Mouse (Mus musculus): Measurements from ENCODE around the gene 0610037L13Rik. TPM values are rescaled to one million over a fixed set of nuclear protein-coding genes. Genes with fewer than 3 reads are reported as not detected.

0610037L13Rik gene
- polyA plus RNA-seq, 1 experiment from 2014 or later, result 135 TPM

DNA sequence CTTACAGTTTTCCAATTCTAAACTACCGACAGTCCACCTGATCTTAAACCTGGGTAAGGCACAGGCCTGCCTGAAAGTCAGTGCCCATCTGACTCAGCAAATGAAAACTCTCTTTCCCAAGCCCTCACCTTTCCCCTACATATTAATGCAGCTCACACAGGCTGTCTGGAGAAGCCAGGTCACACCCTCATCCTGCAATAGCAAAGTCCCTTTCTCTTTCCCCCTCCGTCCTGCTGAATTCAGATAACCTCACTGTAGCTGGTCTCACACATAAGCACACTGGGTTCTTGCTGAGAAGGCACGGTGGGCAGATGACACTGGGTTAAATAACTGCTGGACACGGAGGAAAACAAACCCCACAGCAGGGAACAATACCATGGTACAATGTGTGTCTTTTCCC, 32.3 kb downstream of the 0610037L13Rik start:
- no peak overlapping the region for H3K4me3 ChIP-seq (ENCODE audit: low read depth, low read length)
- H3K9ac ChIP-seq (replicated peaks; ENCODE audit: low read length), result no peak overlapping the region
- 64% methylated on average over 4 of the region's 4 CpGs for WGBS
- no peaks in the 10 kb centered on the region for H3K4me1 ChIP-seq (ENCODE audit: control insufficient read depth, insufficient read depth, low read length)
- DNase-seq (ENCODE audit: low spot score) (no peak), ATAC-seq (replicated peaks; ENCODE audit: insufficient number of reproducible peaks, low FRiP score, low TSS enrichment, low read depth) (no peak)
- no peaks in the 10 kb centered on the region for H3K36me3 ChIP-seq (replicated peaks; ENCODE audit: control insufficient read depth, insufficient read depth, low read depth, low read length)
- H3K4me2 ChIP-seq (ENCODE audit: low read depth, low read length), result no peak overlapping the region
- H3K27ac ChIP-seq (replicated peaks; ENCODE audit: low read depth, low read length), result no peak overlapping the region
- H3K9me3 ChIP-seq (replicated peaks; ENCODE audit: control insufficient read depth, low read length), result no peaks in the 10 kb centered on the region
- H3K27me3 ChIP-seq (ENCODE audit: control insufficient read depth, insufficient read depth, low read length), result no peaks in the 10 kb centered on the region

DNA sequence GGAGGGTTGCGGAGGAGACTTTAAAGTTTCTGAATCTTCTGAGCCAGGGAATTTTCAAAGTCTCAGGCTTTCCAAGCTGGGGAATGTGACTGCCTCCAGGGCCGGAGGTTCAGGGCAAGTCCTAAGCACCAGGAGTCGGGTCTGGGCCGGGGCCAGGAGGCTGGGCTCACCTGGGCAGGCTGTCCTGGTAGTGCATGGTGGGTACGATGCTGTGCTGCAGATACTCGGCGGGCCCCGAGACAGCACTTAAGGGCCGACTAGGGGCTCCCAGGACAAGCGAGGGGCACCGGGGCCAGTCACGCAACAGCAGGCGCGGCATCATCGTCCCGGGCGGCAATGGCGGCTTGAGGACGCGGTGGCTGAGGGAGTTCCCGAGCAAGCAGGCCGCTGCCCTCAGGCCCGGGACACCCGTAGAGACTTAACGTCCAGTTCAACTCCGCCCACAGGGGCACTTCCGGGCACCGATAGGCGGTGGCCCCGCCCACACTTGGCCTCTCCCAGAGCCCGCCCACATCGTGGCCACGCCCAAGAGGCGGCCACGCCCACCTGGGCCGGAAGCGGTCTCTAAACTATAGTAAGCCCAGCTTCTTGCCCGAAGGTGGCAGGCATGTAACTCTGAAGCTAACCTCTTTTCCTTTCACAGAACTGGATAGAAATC, 33.7 kb downstream of the 0610037L13Rik start, which contains the start of gene Cpt2:
Cpt2 (minus strand) TSS at position 466 of the 658 bp plus-strand sequence.
- H3K4me3 ChIP-seq (ENCODE audit: low read depth, low read length), result peak within 1 kb of the TSS; percentile 79
- H3K36me3 ChIP-seq (replicated peaks; ENCODE audit: control insufficient read depth, insufficient read depth, low read depth, low read length), result no peaks in the 10 kb centered on the region
- no peaks in the 10 kb centered on the region for H3K4me1 ChIP-seq (ENCODE audit: control insufficient read depth, insufficient read depth, low read length)
- DNase-seq (ENCODE audit: low spot score) (peak; percentile 97), ATAC-seq (replicated peaks; ENCODE audit: insufficient number of reproducible peaks, low FRiP score, low TSS enrichment, low read depth) (peak; percentile 90)
- no peaks in the 10 kb centered on the region for H3K9me3 ChIP-seq (replicated peaks; ENCODE audit: control insufficient read depth, low read length)
- peak within 1 kb of the TSS; percentile 89 for H3K9ac ChIP-seq (replicated peaks; ENCODE audit: low read length)
- peak within 1 kb of the TSS; percentile 59; the same call in 1 of the 2 replicates for H3K27ac ChIP-seq (replicated peaks; ENCODE audit: low read depth, low read length)
- peak within 1 kb of the TSS; percentile 87 for H3K4me2 ChIP-seq (ENCODE audit: low read depth, low read length)
- 2% methylated on average over 35 of the region's 38 CpGs for WGBS
- no peaks in the 10 kb centered on the region for H3K27me3 ChIP-seq (ENCODE audit: control insufficient read depth, insufficient read depth, low read length)

DNA sequence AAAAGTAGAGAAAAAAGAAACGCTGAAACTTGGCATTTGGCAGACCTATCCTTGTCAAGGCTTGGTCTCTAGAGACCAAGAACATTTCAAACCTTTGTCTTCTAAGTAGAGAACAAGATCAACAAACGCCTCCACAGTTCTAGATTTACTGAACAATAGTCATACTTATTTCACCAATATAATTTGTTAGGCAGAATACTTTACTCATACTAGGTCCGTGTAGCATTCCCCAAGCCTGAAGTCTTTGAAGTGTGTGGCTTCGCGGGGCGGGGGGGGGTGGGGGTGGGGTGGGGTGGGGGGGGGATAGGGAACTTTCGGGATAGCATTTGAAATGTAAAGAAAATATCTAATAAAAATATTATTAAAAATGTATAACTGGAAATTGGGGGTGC, 34.2 kb downstream of the 0610037L13Rik start:
- Histone ChIP-seq H3K27ac (replicated peaks; ENCODE audit: low read depth, low read length) (no peak overlapping the region), H3K4me2 (ENCODE audit: low read depth, low read length) (peak overlapping the region; percentile 87)
- WGBS, result 45% methylated on average over 7 of the region's 7 CpGs

DNA sequence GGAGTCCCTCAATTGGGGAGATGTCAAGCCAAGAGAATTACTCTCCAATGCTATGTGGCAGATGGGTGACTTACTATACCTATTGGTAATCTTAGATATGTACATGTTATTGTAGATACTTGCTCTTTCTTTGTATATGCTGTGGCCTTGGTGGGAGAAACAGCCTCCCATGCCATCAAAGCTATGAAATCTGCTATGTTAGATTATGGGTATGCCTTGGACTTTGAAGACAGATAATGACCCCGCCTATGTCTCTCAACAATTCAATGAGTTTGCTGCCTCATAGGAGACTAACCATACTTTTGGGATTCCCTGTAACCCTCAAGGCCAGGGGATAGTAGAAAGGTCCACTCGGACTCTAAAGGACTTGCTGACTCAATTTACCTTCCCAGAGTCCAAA, 38.7 kb downstream of the 0610037L13Rik start:
- Histone ChIP-seq H3K4me3 (ENCODE audit: low read depth, low read length) (no peak overlapping the region), H3K36me3 (replicated peaks; ENCODE audit: control insufficient read depth, insufficient read depth, low read depth, low read length) (no peaks in the 10 kb centered on the region), H3K4me1 (ENCODE audit: control insufficient read depth, insufficient read depth, low read length) (no peaks in the 10 kb centered on the region), H3K4me2 (ENCODE audit: low read depth, low read length) (no peak overlapping the region), H3K27me3 (ENCODE audit: control insufficient read depth, insufficient read depth, low read length) (no peaks in the 10 kb centered on the region), H3K9me3 (replicated peaks; ENCODE audit: control insufficient read depth, low read length) (no peaks in the 10 kb centered on the region), H3K27ac (replicated peaks; ENCODE audit: low read depth, low read length) (no peak overlapping the region), H3K9ac (replicated peaks; ENCODE audit: low read length) (no peak overlapping the region)
- 76% methylated on average over 2 of the region's 2 CpGs for WGBS
- DNase-seq (ENCODE audit: low spot score) (no peak), ATAC-seq (replicated peaks; ENCODE audit: insufficient number of reproducible peaks, low FRiP score, low TSS enrichment, low read depth) (no peak)

More for the DNA sequence above, 34.2 kb downstream of the 0610037L13Rik start:
- Histone ChIP-seq H3K4me1 (ENCODE audit: control insufficient read depth, insufficient read depth, low read length) (no peaks in the 10 kb centered on the region), H3K4me3 (ENCODE audit: low read depth, low read length) (peak overlapping the region; percentile 79), H3K27me3 (ENCODE audit: control insufficient read depth, insufficient read depth, low read length) (no peaks in the 10 kb centered on the region), H3K36me3 (replicated peaks; ENCODE audit: control insufficient read depth, insufficient read depth, low read depth, low read length) (no peaks in the 10 kb centered on the region), H3K9ac (replicated peaks; ENCODE audit: low read length) (peak overlapping the region; percentile 89; the same call in 1 of the 2 replicates), H3K9me3 (replicated peaks; ENCODE audit: control insufficient read depth, low read length) (no peaks in the 10 kb centered on the region)
- no peak for DNase-seq (ENCODE audit: low spot score)
- peak; percentile 58 for ATAC-seq (replicated peaks; ENCODE audit: insufficient number of reproducible peaks, low FRiP score, low TSS enrichment, low read depth)

DNA sequence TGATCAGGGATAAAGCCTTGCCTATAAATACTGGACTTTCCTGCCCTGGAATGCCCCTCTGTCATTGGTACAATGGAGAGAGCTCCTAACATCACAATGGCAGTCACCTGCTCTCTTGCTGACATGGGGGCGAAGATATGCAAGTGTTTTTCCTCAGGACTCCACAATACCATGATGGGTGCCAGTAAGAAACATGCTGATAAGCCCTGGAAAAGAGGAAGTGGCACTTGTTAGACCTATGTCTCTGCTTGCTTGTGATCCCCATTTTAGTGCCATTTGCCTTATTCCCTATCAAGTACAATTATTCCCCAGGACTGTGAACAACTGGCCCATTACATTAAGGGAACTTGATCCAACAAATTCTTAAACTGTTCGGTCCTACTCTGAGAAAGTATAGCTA, 39.1 kb downstream of the 0610037L13Rik start:
- Histone ChIP-seq H3K4me1 (ENCODE audit: control insufficient read depth, insufficient read depth, low read length) (no peaks in the 10 kb centered on the region), H3K27ac (replicated peaks; ENCODE audit: low read depth, low read length) (no peak overlapping the region), H3K9me3 (replicated peaks; ENCODE audit: control insufficient read depth, low read length) (no peaks in the 10 kb centered on the region), H3K27me3 (ENCODE audit: control insufficient read depth, insufficient read depth, low read length) (no peaks in the 10 kb centered on the region), H3K36me3 (replicated peaks; ENCODE audit: control insufficient read depth, insufficient read depth, low read depth, low read length) (no peaks in the 10 kb centered on the region), H3K9ac (replicated peaks; ENCODE audit: low read length) (no peak overlapping the region), H3K4me3 (ENCODE audit: low read depth, low read length) (no peak overlapping the region), H3K4me2 (ENCODE audit: low read depth, low read length) (no peak overlapping the region)
- WGBS, result 77% methylated on average over 2 of the region's 2 CpGs
- DNase-seq (ENCODE audit: low spot score) (no peak), ATAC-seq (replicated peaks; ENCODE audit: insufficient number of reproducible peaks, low FRiP score, low TSS enrichment, low read depth) (no peak)

DNA sequence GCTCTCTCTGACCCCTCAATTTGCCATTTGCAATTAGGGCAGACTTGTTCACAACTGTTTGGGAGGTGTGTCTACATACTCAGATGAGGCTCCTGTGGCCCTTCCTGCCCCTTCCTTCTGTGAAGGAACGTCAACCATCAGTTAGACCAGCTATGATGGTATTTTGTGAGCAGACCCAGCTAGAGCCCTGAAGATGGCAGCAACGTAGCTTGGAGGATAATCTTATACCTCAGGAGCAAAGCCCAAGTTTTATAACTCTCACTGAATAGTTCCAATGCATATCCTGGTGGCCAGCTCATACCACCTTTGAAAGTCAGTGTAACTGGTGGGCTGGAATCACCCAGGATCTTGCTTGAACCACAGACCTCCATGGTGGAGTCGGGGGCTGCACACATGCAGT, 41.8 kb downstream of the 0610037L13Rik start:
- no peaks in the 10 kb centered on the region for H3K27me3 ChIP-seq (ENCODE audit: control insufficient read depth, insufficient read depth, low read length)
- H3K4me3 ChIP-seq (ENCODE audit: low read depth, low read length), result no peak overlapping the region
- H3K4me1 ChIP-seq (ENCODE audit: control insufficient read depth, insufficient read depth, low read length), result no peaks in the 10 kb centered on the region
- ATAC-seq (replicated peaks; ENCODE audit: insufficient number of reproducible peaks, low FRiP score, low TSS enrichment, low read depth), result no peak
- H3K4me2 ChIP-seq (ENCODE audit: low read depth, low read length), result no peak overlapping the region
- DNase-seq (ENCODE audit: low spot score), result no peak
- H3K27ac ChIP-seq (replicated peaks; ENCODE audit: low read depth, low read length), result no peak overlapping the region
- H3K9ac ChIP-seq (replicated peaks; ENCODE audit: low read length), result no peak overlapping the region
- no peaks in the 10 kb centered on the region for H3K9me3 ChIP-seq (replicated peaks; ENCODE audit: control insufficient read depth, low read length)
- H3K36me3 ChIP-seq (replicated peaks; ENCODE audit: control insufficient read depth, insufficient read depth, low read depth, low read length), result no peaks in the 10 kb centered on the region
- 74% methylated on average over 3 of the region's 3 CpGs for WGBS

DNA sequence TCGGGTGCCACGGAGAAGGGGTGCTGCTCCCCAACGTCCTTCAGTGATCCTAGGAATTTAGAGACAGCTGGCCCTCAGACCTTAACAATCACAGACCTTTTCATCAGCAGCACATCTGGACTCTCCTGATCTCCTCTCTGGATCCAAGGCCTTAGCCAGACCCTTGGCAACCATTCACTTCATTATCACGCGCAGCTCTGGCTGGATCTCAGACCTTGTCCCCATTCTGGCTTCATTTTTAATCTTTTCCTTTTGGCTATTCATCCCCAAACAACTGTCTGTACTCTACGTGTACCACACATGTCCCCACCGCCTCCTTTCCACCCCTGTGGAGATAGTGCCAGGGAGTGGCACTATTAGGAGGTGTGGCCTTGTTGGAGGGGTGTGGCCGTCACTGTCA, 43.6 kb downstream of the 0610037L13Rik start:
- no peak overlapping the region for H3K4me3 ChIP-seq (ENCODE audit: low read depth, low read length)
- DNase-seq (ENCODE audit: low spot score) (no peak), ATAC-seq (replicated peaks; ENCODE audit: insufficient number of reproducible peaks, low FRiP score, low TSS enrichment, low read depth) (no peak)
- H3K9ac ChIP-seq (replicated peaks; ENCODE audit: low read length), result no peak overlapping the region
- H3K27me3 ChIP-seq (ENCODE audit: control insufficient read depth, insufficient read depth, low read length), result no peaks in the 10 kb centered on the region
- H3K36me3 ChIP-seq (replicated peaks; ENCODE audit: control insufficient read depth, insufficient read depth, low read depth, low read length), result no peaks in the 10 kb centered on the region
- WGBS, result 78% methylated on average over 8 of the region's 8 CpGs
- H3K9me3 ChIP-seq (replicated peaks; ENCODE audit: control insufficient read depth, low read length), result no peaks in the 10 kb centered on the region
- no peak overlapping the region for H3K4me2 ChIP-seq (ENCODE audit: low read depth, low read length)
- H3K27ac ChIP-seq (replicated peaks; ENCODE audit: low read depth, low read length), result no peak overlapping the region
- H3K4me1 ChIP-seq (ENCODE audit: control insufficient read depth, insufficient read depth, low read length), result no peaks in the 10 kb centered on the region

DNA sequence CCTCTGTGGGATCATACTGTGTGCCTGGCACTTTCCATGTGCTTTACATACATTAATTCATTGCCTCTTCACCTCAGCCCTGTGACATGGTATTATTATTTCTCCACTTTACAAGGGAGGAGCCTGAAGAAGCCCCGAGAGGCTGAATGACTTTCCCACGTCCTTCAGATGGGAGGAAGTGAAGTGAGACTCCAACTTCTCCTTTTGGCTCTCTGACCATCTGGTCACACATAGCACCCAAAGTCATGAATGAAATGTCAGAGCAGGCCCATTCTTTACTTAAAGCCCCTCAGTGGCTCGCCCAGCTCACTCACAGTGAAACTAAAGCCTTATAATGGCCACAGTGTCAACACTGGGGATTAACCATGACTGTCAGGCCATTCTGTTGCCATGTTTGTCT, 45.6 kb downstream of the 0610037L13Rik start:
- H3K9ac ChIP-seq (replicated peaks; ENCODE audit: low read length), result no peak overlapping the region
- no peaks in the 10 kb centered on the region for H3K27me3 ChIP-seq (ENCODE audit: control insufficient read depth, insufficient read depth, low read length)
- DNase-seq (ENCODE audit: low spot score), result no peak
- H3K4me3 ChIP-seq (ENCODE audit: low read depth, low read length), result no peak overlapping the region
- 70% methylated on average over 3 of the region's 3 CpGs for WGBS
- H3K4me1 ChIP-seq (ENCODE audit: control insufficient read depth, insufficient read depth, low read length), result no peaks in the 10 kb centered on the region
- H3K36me3 ChIP-seq (replicated peaks; ENCODE audit: control insufficient read depth, insufficient read depth, low read depth, low read length), result no peaks in the 10 kb centered on the region
- no peak overlapping the region for H3K4me2 ChIP-seq (ENCODE audit: low read depth, low read length)
- ATAC-seq (replicated peaks; ENCODE audit: insufficient number of reproducible peaks, low FRiP score, low TSS enrichment, low read depth), result no peak
- H3K9me3 ChIP-seq (replicated peaks; ENCODE audit: control insufficient read depth, low read length), result no peaks in the 10 kb centered on the region
- H3K27ac ChIP-seq (replicated peaks; ENCODE audit: low read depth, low read length), result no peak overlapping the region
